Mouse (Mus musculus) ES-Bruce4 (cell line): Measurements from ENCODE around the gene Ints6.

ENCODE experiments used
- CTCF ChIP-seq: IDR thresholded peaks from one replicate; pipeline ENCODE4 v1.8.1; 2011; ENCODE audit warnings: low read depth, low read length
- EP300 ChIP-seq: IDR thresholded peaks from 2 replicates; pipeline ENCODE4 v1.6.1; 2011; ENCODE audit warnings: low read depth, low read length; ENCODE audit not compliant: insufficient read depth
- POLR2A ChIP-seq: IDR thresholded peaks from one replicate; pipeline ENCODE4 v1.8.1; 2011; ENCODE audit warnings: low read length; ENCODE audit not compliant: insufficient read depth

DNA sequence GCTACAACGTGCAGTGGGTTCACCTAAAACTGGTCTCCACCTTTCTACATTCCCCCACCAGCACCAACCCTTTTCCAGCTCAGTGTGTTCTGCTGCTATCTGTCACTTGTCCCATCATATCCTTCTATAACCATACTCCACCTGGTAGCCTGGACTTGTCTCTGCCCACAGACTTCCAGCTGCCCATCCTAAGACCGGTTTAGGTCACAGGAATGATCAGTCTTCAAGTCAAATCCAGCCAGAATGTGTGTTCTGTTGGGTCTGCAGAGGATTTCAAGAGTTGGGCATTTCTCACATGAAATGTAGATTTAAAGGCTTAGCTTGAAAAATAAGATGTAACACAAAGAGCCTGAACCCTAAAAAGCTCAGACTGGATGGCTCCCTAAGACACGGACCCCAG is 87.3 kb downstream of the Ints6 start:
- TF ChIP-seq CTCF = no peak
- no peak for TF ChIP-seq POLR2A
- no peak for TF ChIP-seq EP300
